Mouse (Mus musculus): ENCODE data around the gene Tmem123. TPM values are rescaled to one million over a fixed set of nuclear protein-coding genes. Genes with fewer than 3 reads are reported as not detected.

Tmem123 gene
- total RNA-seq, 4 experiments from 2014 or later, result 20.5 to 29.5 (median 25.4) TPM

GRCm38 (mm10) chr9:7824916-7825315, 61.1 kb downstream of the Tmem123 start:
- DNase-seq (ENCODE audit: low spot score in 2 of 2), result no peak

- DNase-seq (ENCODE audit: low spot score in 2 of 2), result no peak
Measured at GRCm38 (mm10) chr9:7828706-7829105, 64.9 kb downstream of the Tmem123 start.

GRCm38 (mm10) chr9:7829531-7830528, 66.0 kb downstream of the Tmem123 start:
- DNase-seq (ENCODE audit: low spot score in 2 of 2), result no peak

GRCm38 (mm10) chr9:7833421-7833820, 69.6 kb downstream of the Tmem123 start:
- no peak for DNase-seq (ENCODE audit: low spot score in 2 of 2)

- DNase-seq (ENCODE audit: low spot score in 2 of 2), result no peak
Measured at GRCm38 (mm10) chr9:7835302-7835701, 71.5 kb downstream of the Tmem123 start.

GRCm38 (mm10) chr9:7836331-7836730, 72.5 kb downstream of the Tmem123 start:
- peak; percentile 13 to 17 for DNase-seq (ENCODE audit: low spot score in 2 of 2)

GRCm38 (mm10) chr9:7836905-7837805, 73.3 kb downstream of the Tmem123 start, which contains the start of gene Birc2:
Gene Birc2, minus strand, starts transcription at chr9:7837064.
- DNase-seq (ENCODE audit: low spot score in 2 of 2), result peak; percentile 86 to 94

- no peak for DNase-seq (ENCODE audit: low spot score in 2 of 2)
Measured at GRCm38 (mm10) chr9:7837806-7838440, 74.1 kb downstream of the Tmem123 start.

GRCm38 (mm10) chr9:7841221-7841620, 77.4 kb downstream of the Tmem123 start:
- no peak for DNase-seq (ENCODE audit: low spot score in 2 of 2)

Small RNAs within 50 kb of the gene (microRNA-seq; reads per million reads assigned to microRNA genes)
- 2.5 reads per million for gene Mir5618

Other genes with a start within 250 kb of the Tmem123 start
- not detected for gene Mmp8, start 205.6 kb upstream of the Tmem123 start, total RNA-seq (2022)
- gene Mmp27, start 192.6 kb upstream of the Tmem123 start, total RNA-seq (2022), result under 1 TPM in 2 of 4 experiments, not detected in 2; 0.17 to 0.20 TPM
- not detected for gene Mmp20, start 135.8 kb upstream of the Tmem123 start, total RNA-seq (2022)
- gene Mmp7, start 72.0 kb upstream of the Tmem123 start, total RNA-seq (2022), result not detected
- gene Birc2, start 73.0 kb downstream of the Tmem123 start, total RNA-seq (2022), result 10 to 100 TPM; 19.1 to 24.3 (median 23.7) TPM
- gene Birc3, start 109.1 kb downstream of the Tmem123 start, total RNA-seq (2022), result 1 to 10 TPM; 5.0 to 9.6 (median 5.9) TPM
- 10 to 100 TPM; 34.6 to 42.5 (median 36.6) TPM for gene Yap1, start 240.6 kb downstream of the Tmem123 start, total RNA-seq (2022)

Data from gastrocnemius, adult 8-10 months (tissue).